Mouse (Mus musculus) cortical plate, adult 2 months (tissue): ENCODE results near the gene Pgam2.

Experiments used
- CTCF ChIP-seq: fragments of 200-500 bp; IDR thresholded peaks from 2 replicates; pipeline ENCODE4 v1.5.1; 2011; ENCODE audit warnings: mild to moderate bottlenecking, control low read depth, low read length; ENCODE audit not compliant: insufficient read depth; ENCODE audit errors: extremely low read depth
- POLR2A ChIP-seq: fragments of 200-500 bp; IDR thresholded peaks from 2 replicates; pipeline ENCODE4 v1.6.1; 2011; ENCODE audit warnings: mild to moderate bottlenecking, low read length, control low read depth; ENCODE audit not compliant: insufficient read depth; ENCODE audit errors: extremely low read depth

- no peak for TF ChIP-seq POLR2A
- no peak for TF ChIP-seq CTCF
Observed at GRCm38 (mm10) chr11:5846639-5847345, 43.3 kb upstream of the Pgam2 start.
